Mouse (Mus musculus): Measurements from ENCODE around the gene Prr36. TPM values are rescaled to one million over a fixed set of nuclear protein-coding genes. Genes with fewer than 3 reads are reported as not detected.

Prr36 gene
- polyA plus RNA-seq, 1 experiment from 2014 or later, result 0.52 TPM

DNA sequence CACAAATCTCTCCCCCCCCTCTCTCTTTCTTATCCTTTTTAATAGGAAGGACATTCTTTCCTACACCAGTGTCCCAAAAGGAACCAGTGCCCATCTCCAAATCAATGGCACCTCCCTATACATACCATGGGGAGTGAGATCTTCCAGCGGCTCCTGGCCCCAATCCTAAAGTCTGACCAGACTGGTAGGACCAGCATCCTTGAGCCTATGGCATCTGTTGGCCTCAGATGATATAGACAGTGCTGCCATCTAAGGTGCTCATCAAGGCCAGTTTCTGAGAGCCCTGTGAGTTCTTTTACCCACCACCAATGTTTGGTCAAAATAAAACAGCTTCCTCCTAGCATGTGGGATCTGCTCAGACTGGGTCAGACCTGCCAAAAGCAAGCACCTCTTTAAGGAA is 49.3 kb downstream of the Prr36 start:
- no peak overlapping the region for H3K9ac ChIP-seq (ENCODE audit: low read length)
- H3K27me3 ChIP-seq (ENCODE audit: control insufficient read depth, insufficient read depth, low read length), result no peaks in the 10 kb centered on the region
- 86% methylated on average over 1 of the region's 1 CpGs for WGBS
- no peak overlapping the region for H3K4me2 ChIP-seq (replicated peaks; ENCODE audit: low read depth)
- TF ChIP-seq CTCF (IDR thresholded peaks at IDR 0.05; ENCODE audit: low read depth) (no peak), EP300 (optimal IDR thresholded peaks at IDR 0.05) (no peak)
- no peak overlapping the region for H3K27ac ChIP-seq (replicated peaks)
- DNase-seq (ENCODE audit: low spot score) (no peak), ATAC-seq (ENCODE audit: low FRiP score, low TSS enrichment) (no peak)
- H3K36me3 ChIP-seq (ENCODE audit: control insufficient read depth, insufficient read depth, low read length), result no peaks in the 10 kb centered on the region
- H3K4me1 ChIP-seq (replicated peaks; ENCODE audit: control insufficient read depth, insufficient read depth), result no peaks in the 10 kb centered on the region
- H3K9me3 ChIP-seq (ENCODE audit: control insufficient read depth, low read length), result no peaks in the 10 kb centered on the region
- no peak overlapping the region for H3K4me3 ChIP-seq (ENCODE audit: low read depth, low read length)

DNA sequence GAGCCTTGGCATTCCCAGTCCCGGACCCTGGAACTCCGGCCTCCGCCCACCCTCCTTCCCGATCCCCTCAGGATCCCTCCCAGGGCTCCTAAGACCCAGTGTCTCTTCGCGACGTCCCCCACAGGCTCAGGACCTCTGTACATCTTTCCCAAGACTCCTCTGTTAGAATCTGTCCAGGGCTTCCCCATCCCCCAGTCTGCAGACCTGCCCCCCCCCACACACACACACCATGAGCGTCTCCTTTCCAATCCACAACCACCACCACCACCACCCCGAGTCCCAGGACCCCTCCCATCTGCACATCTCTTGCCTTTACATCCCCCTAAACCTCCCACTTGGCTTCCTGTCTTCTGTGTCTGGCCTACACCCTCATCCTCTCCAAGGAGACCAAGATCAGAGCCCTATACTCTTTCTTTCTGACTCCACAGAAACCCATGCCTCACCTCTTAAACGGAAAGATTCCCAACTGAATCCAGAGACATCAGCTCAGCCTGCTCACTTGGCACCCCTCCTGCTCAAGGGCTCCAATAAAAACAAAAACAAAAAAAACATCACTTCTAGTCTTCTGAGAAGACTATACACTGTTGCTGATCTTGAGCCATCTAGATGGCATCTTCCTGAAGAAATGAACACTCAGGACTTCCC is 50.3 kb downstream of the Prr36 start:
- Histone ChIP-seq H3K27me3 (ENCODE audit: control insufficient read depth, insufficient read depth, low read length) (no peaks in the 10 kb centered on the region), H3K9me3 (ENCODE audit: control insufficient read depth, low read length) (no peaks in the 10 kb centered on the region), H3K27ac (replicated peaks) (peak overlapping the region; percentile 18; the same call in 1 of the 2 replicates), H3K4me3 (ENCODE audit: low read depth, low read length) (peak overlapping the region; percentile 87), H3K4me2 (replicated peaks; ENCODE audit: low read depth) (peak overlapping the region; percentile 92), H3K36me3 (ENCODE audit: control insufficient read depth, insufficient read depth, low read length) (no peaks in the 10 kb centered on the region), H3K4me1 (replicated peaks; ENCODE audit: control insufficient read depth, insufficient read depth) (no peaks in the 10 kb centered on the region), H3K9ac (ENCODE audit: low read length) (peak overlapping the region; percentile 82)
- WGBS, result 12% methylated on average over 10 of the region's 10 CpGs
- DNase-seq (ENCODE audit: low spot score), result no peak
- no peak for ATAC-seq (ENCODE audit: low FRiP score, low TSS enrichment)
- TF ChIP-seq EP300 (optimal IDR thresholded peaks at IDR 0.05) (no peak), CTCF (IDR thresholded peaks at IDR 0.05; ENCODE audit: low read depth) (no peak)

DNA sequence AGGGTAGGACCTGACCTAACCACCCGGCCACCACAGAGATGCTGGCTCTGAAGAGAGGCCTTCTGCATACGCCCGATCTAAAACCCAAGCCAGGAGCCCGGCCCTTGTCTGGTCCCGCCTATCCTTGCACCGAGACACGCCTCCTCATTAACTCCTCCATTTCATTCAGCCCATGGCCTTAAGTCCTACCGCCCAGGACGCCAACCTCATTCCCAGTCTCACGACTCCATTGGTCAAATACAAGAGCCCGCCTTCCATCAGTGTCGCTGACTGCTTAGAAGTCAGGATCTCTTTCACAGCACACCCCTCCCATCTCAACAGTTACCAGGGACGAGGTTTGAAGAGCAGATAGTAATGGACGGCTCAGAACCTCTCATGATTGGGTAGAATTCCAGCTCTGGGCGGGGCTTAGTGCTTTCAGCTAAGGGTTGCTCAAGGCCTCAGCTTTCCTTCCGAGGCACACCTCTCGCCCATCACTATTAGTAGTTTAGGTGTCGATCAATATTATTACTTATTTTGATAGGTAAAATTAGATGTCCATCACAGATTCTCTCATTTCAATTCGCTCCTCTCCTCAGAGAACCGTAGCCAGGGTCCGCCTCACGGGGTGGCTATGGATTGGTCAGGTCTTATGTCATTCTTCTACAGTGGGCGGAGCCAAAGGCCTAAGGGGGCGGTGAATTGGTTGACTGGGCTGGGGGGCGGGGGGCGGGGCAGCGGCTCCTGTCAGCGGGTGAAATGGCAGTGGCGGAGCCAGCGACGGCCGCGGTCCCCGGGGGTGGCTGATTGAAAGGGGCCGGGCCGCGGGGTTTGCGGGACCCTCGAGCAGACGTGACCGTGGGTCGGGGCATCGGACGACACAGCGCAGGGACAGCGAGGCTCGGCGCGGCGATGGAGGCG is 51.2 kb downstream of the Prr36 start, which contains the start of gene Evi5l:
Gene Evi5l, plus strand, starts transcription at position 716 of the 900 bp plus-strand sequence.
- Histone ChIP-seq H3K9me3 (ENCODE audit: control insufficient read depth, low read length) (no peaks in the 10 kb centered on the region), H3K27ac (replicated peaks) (peak within 1 kb of the TSS; percentile 18; the same call in 1 of the 2 replicates), H3K4me3 (ENCODE audit: low read depth, low read length) (peak within 1 kb of the TSS; percentile 87), H3K27me3 (ENCODE audit: control insufficient read depth, insufficient read depth, low read length) (no peaks in the 10 kb centered on the region), H3K9ac (ENCODE audit: low read length) (peak within 1 kb of the TSS; percentile 82), H3K36me3 (ENCODE audit: control insufficient read depth, insufficient read depth, low read length) (no peaks in the 10 kb centered on the region), H3K4me2 (replicated peaks; ENCODE audit: low read depth) (peak within 1 kb of the TSS; percentile 92), H3K4me1 (replicated peaks; ENCODE audit: control insufficient read depth, insufficient read depth) (no peaks in the 10 kb centered on the region)
- under 1% methylated on average over 49 of the region's 51 CpGs for WGBS
- DNase-seq (ENCODE audit: low spot score) (peak; percentile 96), ATAC-seq (ENCODE audit: low FRiP score, low TSS enrichment) (peak; percentile 99)
- TF ChIP-seq CTCF (IDR thresholded peaks at IDR 0.05; ENCODE audit: low read depth) (no peak), EP300 (optimal IDR thresholded peaks at IDR 0.05) (no peak)

DNA sequence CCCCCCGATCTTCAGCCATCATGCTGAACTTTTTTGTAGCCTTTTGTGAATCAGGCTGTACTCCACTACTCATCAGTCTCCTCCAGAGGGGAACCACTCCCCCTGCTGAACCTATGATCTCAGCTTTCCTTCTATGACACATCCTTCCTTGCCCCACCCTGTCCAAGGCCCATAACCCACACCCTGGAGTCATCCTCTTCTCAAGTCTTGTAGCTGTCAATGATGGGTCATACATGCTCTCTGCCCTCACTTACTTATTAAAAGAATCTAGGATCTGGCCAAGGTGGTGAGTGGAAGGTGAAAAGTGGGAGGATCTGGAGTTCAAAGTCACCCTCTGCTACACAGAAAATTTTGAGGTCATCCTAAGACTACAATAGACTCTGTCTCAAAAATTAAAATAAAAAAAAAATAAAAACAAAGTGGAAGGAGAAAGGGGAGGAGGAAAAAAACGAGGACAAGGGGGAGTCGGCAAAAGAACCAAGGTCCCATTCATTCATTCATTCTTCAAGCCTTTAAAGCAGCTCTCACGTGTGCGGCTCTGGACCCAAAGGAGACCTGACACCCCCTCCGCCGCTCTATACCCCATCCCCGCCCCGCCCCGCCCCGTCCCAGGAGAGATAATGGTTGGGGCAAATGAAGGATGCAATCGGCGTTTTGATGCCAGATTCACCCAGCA is 51.9 kb downstream of the Prr36 start:
- DNase-seq (ENCODE audit: low spot score) (no peak), ATAC-seq (ENCODE audit: low FRiP score, low TSS enrichment) (no peak)
- Histone ChIP-seq H3K4me3 (ENCODE audit: low read depth, low read length) (peak overlapping the region; percentile 46), H3K4me1 (replicated peaks; ENCODE audit: control insufficient read depth, insufficient read depth) (no peaks in the 10 kb centered on the region), H3K27me3 (ENCODE audit: control insufficient read depth, insufficient read depth, low read length) (no peaks in the 10 kb centered on the region), H3K27ac (replicated peaks) (no peak overlapping the region), H3K9ac (ENCODE audit: low read length) (peak overlapping the region; percentile 50; the same call in 1 of the 2 replicates), H3K4me2 (replicated peaks; ENCODE audit: low read depth) (peak overlapping the region; percentile 65), H3K36me3 (ENCODE audit: control insufficient read depth, insufficient read depth, low read length) (no peaks in the 10 kb centered on the region), H3K9me3 (ENCODE audit: control insufficient read depth, low read length) (no peaks in the 10 kb centered on the region)
- TF ChIP-seq EP300 (optimal IDR thresholded peaks at IDR 0.05) (no peak), CTCF (IDR thresholded peaks at IDR 0.05; ENCODE audit: low read depth) (no peak)
- 7% methylated on average over 11 of the region's 13 CpGs for WGBS

DNA sequence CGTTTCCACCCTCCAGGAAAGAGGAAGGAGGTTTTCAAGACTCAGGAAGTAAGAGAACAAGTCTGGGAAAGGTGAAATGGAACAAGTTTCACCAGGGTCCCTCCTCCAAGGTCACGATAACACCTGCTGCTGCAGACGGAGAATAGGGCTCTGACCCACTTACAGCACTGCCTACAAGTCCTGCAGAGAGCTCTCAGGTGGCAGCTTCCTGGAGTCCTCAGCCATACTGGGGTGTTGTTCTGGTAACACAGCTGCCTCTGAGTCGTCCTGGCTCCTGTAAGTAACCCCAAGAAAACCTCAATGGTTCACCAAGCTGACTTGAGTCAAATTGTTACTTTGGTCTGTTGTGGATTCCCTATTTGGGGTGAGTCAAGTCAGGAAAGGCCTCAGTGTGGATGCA is 54.5 kb downstream of the Prr36 start:
- H3K9me3 ChIP-seq (ENCODE audit: control insufficient read depth, low read length), result no peaks in the 10 kb centered on the region
- DNase-seq (ENCODE audit: low spot score), result no peak
- TF ChIP-seq EP300 (optimal IDR thresholded peaks at IDR 0.05), result no peak
- H3K4me3 ChIP-seq (ENCODE audit: low read depth, low read length), result no peak overlapping the region
- no peak overlapping the region for H3K9ac ChIP-seq (ENCODE audit: low read length)
- WGBS, result 54% methylated on average over 4 of the region's 4 CpGs
- H3K4me2 ChIP-seq (replicated peaks; ENCODE audit: low read depth), result no peak overlapping the region
- no peaks in the 10 kb centered on the region for H3K27me3 ChIP-seq (ENCODE audit: control insufficient read depth, insufficient read depth, low read length)
- ATAC-seq (ENCODE audit: low FRiP score, low TSS enrichment), result no peak
- no peaks in the 10 kb centered on the region for H3K4me1 ChIP-seq (replicated peaks; ENCODE audit: control insufficient read depth, insufficient read depth)
- no peaks in the 10 kb centered on the region for H3K36me3 ChIP-seq (ENCODE audit: control insufficient read depth, insufficient read depth, low read length)
- H3K27ac ChIP-seq (replicated peaks), result no peak overlapping the region

Other genes starting within 250 kb of the Prr36 start
- gene Cd209f, start 111.6 kb downstream of the Prr36 start, polyA plus RNA-seq (2015; fragmentation: Nextera tagmentation; extraction: Ambion mirVana), result 0.45 and 0.50 TPM in 2 replicates
- gene Cd209g, start 83.4 kb downstream of the Prr36 start, polyA plus RNA-seq (2015; fragmentation: Nextera tagmentation; extraction: Ambion mirVana), result 0.12 TPM in 1 of 2 replicates, not detected in the other
- 10.6 and 11.0 TPM in 2 replicates for gene Evi5l, start 50.9 kb downstream of the Prr36 start, polyA plus RNA-seq (2015; fragmentation: Nextera tagmentation; extraction: Ambion mirVana)
- 9.8 and 10.6 TPM in 2 replicates for gene Lrrc8e, start 9.4 kb upstream of the Prr36 start, polyA plus RNA-seq (2015; fragmentation: Nextera tagmentation; extraction: Ambion mirVana)
- gene Map2k7, start 21.3 kb upstream of the Prr36 start, polyA plus RNA-seq (2015; fragmentation: Nextera tagmentation; extraction: Ambion mirVana), result 15.7 and 19.8 TPM in 2 replicates
- gene Gm49320, start 21.4 kb upstream of the Prr36 start, polyA plus RNA-seq (2015; fragmentation: Nextera tagmentation; extraction: Ambion mirVana), result 0.42 and 0.56 TPM in 2 replicates
- gene Tgfbr3l, start 30.8 kb upstream of the Prr36 start, polyA plus RNA-seq (2015; fragmentation: Nextera tagmentation; extraction: Ambion mirVana), result 1.1 and 1.7 TPM in 2 replicates
- 33.8 and 35.6 TPM in 2 replicates for gene Snapc2, start 35.6 kb upstream of the Prr36 start, polyA plus RNA-seq (2015; fragmentation: Nextera tagmentation; extraction: Ambion mirVana)
- 43.9 and 53.1 TPM in 2 replicates for gene Ctxn1, start 41.8 kb upstream of the Prr36 start, polyA plus RNA-seq (2015; fragmentation: Nextera tagmentation; extraction: Ambion mirVana)
- 37.8 and 38.4 TPM in 2 replicates for gene Timm44, start 58.5 kb upstream of the Prr36 start, polyA plus RNA-seq (2015; fragmentation: Nextera tagmentation; extraction: Ambion mirVana)
- gene Ccl25, start 107.8 kb upstream of the Prr36 start, polyA plus RNA-seq (2015; fragmentation: Nextera tagmentation; extraction: Ambion mirVana), result 4.4 and 5.3 TPM in 2 replicates
- 80.2 and 88.6 TPM in 2 replicates for gene Elavl1, start 108.0 kb upstream of the Prr36 start, polyA plus RNA-seq (2015; fragmentation: Nextera tagmentation; extraction: Ambion mirVana)

Data from stomach, postnatal 0 days (tissue).